Mouse (Mus musculus): ENCODE results near the gene Kpna7. TPM values are rescaled to one million over a fixed set of nuclear protein-coding genes. Genes with fewer than 3 reads are reported as not detected.
"Not testable (repeated sequence)": the region's sequence is repeated elsewhere in the genome, so short reads cannot be mapped to it uniquely, and the experiment has no call there.

Kpna7 gene
- polyA plus RNA-seq, 1 experiment from 2014 or later = not detected

- Histone ChIP-seq H3K4me3 (ENCODE audit: low read depth, low read length) (no peak overlapping the region), H3K27ac (ENCODE audit: low read depth) (no peak overlapping the region), H3K4me1 (ENCODE audit: insufficient read depth) (peaks cover 6% of the 10 kb centered on the region), H3K36me3 (replicated peaks; ENCODE audit: insufficient read depth, low read length) (peaks cover 32% of the 10 kb centered on the region), H3K9ac (replicated peaks) (no peak overlapping the region), H3K4me2 (ENCODE audit: low read depth, low read length) (no peak overlapping the region), H3K27me3 (ENCODE audit: insufficient read depth, low read length) (no peaks in the 10 kb centered on the region), H3K9me3 (ENCODE audit: low read length) (no peaks in the 10 kb centered on the region)
- 74% methylated on average over 6 of the region's 6 CpGs for WGBS (ENCODE audit: insufficient replicate concordance)
- TF ChIP-seq EP300 (IDR thresholded peaks at IDR 0.05; ENCODE audit: low read depth) (no peak), CTCF (IDR thresholded peaks at IDR 0.05; ENCODE audit: low read depth) (no peak)
- DNase-seq (no peak), ATAC-seq (no peak)
Observed at GRCm38 (mm10) chr5:145110401-145110800, 26.6 kb upstream of the Kpna7 start.

- no peak overlapping the region for H3K27ac ChIP-seq (ENCODE audit: low read depth)
- DNase-seq (no peak), ATAC-seq (0 out of 2 replicates have a peak, but pooled peaks have one; percentile 27)
- 76% methylated on average over 9 of the region's 9 CpGs for WGBS (ENCODE audit: insufficient replicate concordance)
- H3K9ac ChIP-seq (replicated peaks) = no peak overlapping the region
- H3K27me3 ChIP-seq (ENCODE audit: insufficient read depth, low read length) = no peaks in the 10 kb centered on the region
- H3K36me3 ChIP-seq (replicated peaks; ENCODE audit: insufficient read depth, low read length) = peaks cover 66% of the 10 kb centered on the region
- H3K9me3 ChIP-seq (ENCODE audit: low read length) = no peaks in the 10 kb centered on the region
- TF ChIP-seq CTCF (IDR thresholded peaks at IDR 0.05; ENCODE audit: low read depth) = no peak
- no peak for TF ChIP-seq EP300 (IDR thresholded peaks at IDR 0.05; ENCODE audit: low read depth)
- no peak overlapping the region for H3K4me2 ChIP-seq (ENCODE audit: low read depth, low read length)
- H3K4me1 ChIP-seq (ENCODE audit: insufficient read depth) = no peaks in the 10 kb centered on the region
- no peak overlapping the region for H3K4me3 ChIP-seq (ENCODE audit: low read depth, low read length)
Observed at GRCm38 (mm10) chr5:145105694-145106275, 22.0 kb upstream of the Kpna7 start.

DNA sequence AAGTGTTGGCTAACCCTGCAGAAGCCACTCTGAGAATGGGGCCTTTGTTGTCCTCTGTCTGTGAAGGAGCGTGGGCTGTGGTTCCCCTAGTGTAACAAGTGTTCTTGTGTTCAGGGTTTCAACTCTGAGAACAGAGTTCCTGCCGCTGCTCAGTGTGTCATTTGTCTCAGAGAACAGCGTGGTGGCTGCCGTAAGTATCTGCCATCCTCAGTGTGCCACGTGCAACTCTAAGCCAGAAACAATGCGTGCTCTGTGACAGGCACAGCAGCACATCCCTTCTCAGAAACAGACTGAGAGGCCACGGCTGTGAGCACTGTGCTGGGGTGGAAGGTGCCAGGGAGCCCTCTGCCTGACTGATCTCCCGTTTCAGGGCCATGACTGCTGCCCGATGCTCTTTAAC, 20.5 kb upstream of the Kpna7 start:
- Histone ChIP-seq H3K9me3 (ENCODE audit: low read length) (no peaks in the 10 kb centered on the region), H3K4me3 (ENCODE audit: low read depth, low read length) (no peak overlapping the region), H3K36me3 (replicated peaks; ENCODE audit: insufficient read depth, low read length) (peaks cover 79% of the 10 kb centered on the region), H3K27me3 (ENCODE audit: insufficient read depth, low read length) (no peaks in the 10 kb centered on the region), H3K9ac (replicated peaks) (no peak overlapping the region), H3K4me2 (ENCODE audit: low read depth, low read length) (no peak overlapping the region), H3K4me1 (ENCODE audit: insufficient read depth) (no peaks in the 10 kb centered on the region), H3K27ac (ENCODE audit: low read depth) (no peak overlapping the region)
- DNase-seq (no peak), ATAC-seq (no peak)
- TF ChIP-seq CTCF (IDR thresholded peaks at IDR 0.05; ENCODE audit: low read depth) (no peak), EP300 (IDR thresholded peaks at IDR 0.05; ENCODE audit: low read depth) (no peak)
- WGBS (ENCODE audit: insufficient replicate concordance) = 93% methylated on average over 9 of the region's 9 CpGs

- WGBS (ENCODE audit: insufficient replicate concordance) = 69% methylated on average over 4 of the region's 4 CpGs
- Histone ChIP-seq H3K9ac (replicated peaks) (no peak overlapping the region), H3K4me1 (ENCODE audit: insufficient read depth) (no peaks in the 10 kb centered on the region), H3K9me3 (ENCODE audit: low read length) (no peaks in the 10 kb centered on the region), H3K4me3 (ENCODE audit: low read depth, low read length) (no peak overlapping the region), H3K36me3 (replicated peaks; ENCODE audit: insufficient read depth, low read length) (peaks cover 80% of the 10 kb centered on the region), H3K4me2 (ENCODE audit: low read depth, low read length) (no peak overlapping the region), H3K27me3 (ENCODE audit: insufficient read depth, low read length) (no peaks in the 10 kb centered on the region), H3K27ac (ENCODE audit: low read depth) (no peak overlapping the region)
- DNase-seq = no peak
- TF ChIP-seq EP300 (IDR thresholded peaks at IDR 0.05; ENCODE audit: low read depth) = no peak
- no peak for TF ChIP-seq CTCF (IDR thresholded peaks at IDR 0.05; ENCODE audit: low read depth)
- no peak for ATAC-seq
Observed at GRCm38 (mm10) chr5:145102706-145103105, 18.9 kb upstream of the Kpna7 start.

DNA sequence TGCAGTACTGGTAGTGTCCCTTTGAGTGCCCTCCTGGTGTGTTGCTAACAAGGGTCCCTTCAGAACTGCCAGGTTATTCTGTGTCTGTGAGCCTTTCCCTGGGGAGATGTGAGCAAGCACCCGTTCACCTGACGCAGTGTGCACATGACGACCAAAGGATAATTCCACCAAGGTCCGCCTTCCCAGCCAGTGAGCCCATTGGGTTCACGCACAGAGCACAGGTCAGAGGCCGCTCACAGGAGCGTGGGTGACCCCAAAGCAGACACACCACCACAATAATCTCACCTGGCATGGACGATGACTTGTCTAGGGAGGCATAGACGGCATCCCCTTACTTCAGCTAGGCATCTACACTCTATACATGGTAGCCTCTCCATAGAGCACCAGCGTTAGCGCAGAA, 17.6 kb upstream of the Kpna7 start:
- WGBS (ENCODE audit: insufficient replicate concordance) = 90% methylated on average over 11 of the region's 11 CpGs
- DNase-seq; H3K9me3 ChIP-seq (ENCODE audit: low read length); H3K9ac ChIP-seq (replicated peaks); H3K4me2 ChIP-seq (ENCODE audit: low read depth, low read length); H3K4me3 ChIP-seq (ENCODE audit: low read depth, low read length); H3K4me1 ChIP-seq (ENCODE audit: insufficient read depth); ATAC-seq; H3K27ac ChIP-seq (ENCODE audit: low read depth); H3K27me3 ChIP-seq (ENCODE audit: insufficient read depth, low read length): not testable (repeated sequence)
- H3K36me3 ChIP-seq (replicated peaks; ENCODE audit: insufficient read depth, low read length) = peaks cover 81% of the 10 kb centered on the region

DNA sequence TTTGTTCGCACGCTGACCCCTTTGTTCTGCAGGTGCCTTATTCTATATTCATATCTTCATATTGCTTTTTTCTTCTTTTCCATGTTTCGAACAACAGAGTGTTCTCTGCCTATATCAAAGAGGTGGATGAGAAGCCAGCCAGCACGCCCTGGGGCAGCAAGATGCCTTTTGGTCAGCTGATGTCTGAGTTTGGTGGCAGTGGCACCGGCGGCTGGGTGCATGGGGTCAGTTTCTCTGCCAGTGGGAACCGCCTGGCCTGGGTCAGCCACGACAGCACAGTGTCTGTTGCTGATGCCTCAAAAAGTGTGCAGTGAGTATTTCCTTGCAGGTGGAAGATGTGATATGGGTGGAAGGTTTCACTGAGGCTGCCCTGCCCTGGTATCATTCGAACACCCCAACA, 17.1 kb upstream of the Kpna7 start:
- Histone ChIP-seq H3K9ac (replicated peaks) (no peak overlapping the region), H3K36me3 (replicated peaks; ENCODE audit: insufficient read depth, low read length) (peaks cover 81% of the 10 kb centered on the region), H3K27me3 (ENCODE audit: insufficient read depth, low read length) (no peaks in the 10 kb centered on the region), H3K27ac (ENCODE audit: low read depth) (no peak overlapping the region), H3K4me2 (ENCODE audit: low read depth, low read length) (no peak overlapping the region), H3K4me1 (ENCODE audit: insufficient read depth) (no peaks in the 10 kb centered on the region), H3K9me3 (ENCODE audit: low read length) (no peaks in the 10 kb centered on the region), H3K4me3 (ENCODE audit: low read depth, low read length) (no peak overlapping the region)
- 86% methylated on average over 9 of the region's 9 CpGs for WGBS (ENCODE audit: insufficient replicate concordance)
- DNase-seq (no peak), ATAC-seq (no peak)
- TF ChIP-seq EP300 (IDR thresholded peaks at IDR 0.05; ENCODE audit: low read depth) (no peak), CTCF (IDR thresholded peaks at IDR 0.05; ENCODE audit: low read depth) (no peak)

All from liver, postnatal 0 days (tissue).